ENCODE assay signal across 8 mouse cellular contexts in genomic region chr8:84663483-84664327, GRCm38 (mm10). TPM values are rescaled to one million over a fixed set of nuclear protein-coding genes. Genes with fewer than 3 reads are reported as not detected.
DNase-seq lines count a peak whose midpoint lies in the region; ATAC-seq and TF ChIP-seq lines count a peak whose summit lies in the region.

No protein-coding gene starts in this region.

- H3K27me3 ChIP-seq in hindbrain, postnatal 0 days (ENCODE audit: insufficient read depth, low read length), result no peaks in the 10 kb centered on the region
- H3K27me3 ChIP-seq in megakaryocyte, embryonic 14.5 days (replicated peaks), result no peaks in the 10 kb centered on the region

- no peaks in the 10 kb centered on the region for H3K36me3 ChIP-seq in hindbrain, postnatal 0 days (ENCODE audit: insufficient read depth, low read length)
- peaks cover 17% of the 10 kb centered on the region for H3K36me3 ChIP-seq in megakaryocyte, embryonic 14.5 days (replicated peaks; ENCODE audit: low read length)

- H3K9ac ChIP-seq in hindbrain, postnatal 0 days (replicated peaks; ENCODE audit: low read length), result peak overlapping the region; percentile 62

- peak overlapping the region; percentile 67 for H3K4me2 ChIP-seq in hindbrain, postnatal 0 days (ENCODE audit: low read depth, low read length)

- H3K4me1 ChIP-seq in hindbrain, postnatal 0 days (ENCODE audit: insufficient read depth, low read length), result peaks cover 10% of the 10 kb centered on the region
- H3K4me1 ChIP-seq in megakaryocyte, embryonic 14.5 days, result peaks cover 61% of the 10 kb centered on the region

- DNase-seq in WW6 (ENCODE audit: low read depth, low spot score), result peak; percentile 98
- peak; percentile 90 to 96 for DNase-seq in cerebellum, postnatal 4 days (ENCODE audit: low spot score in 2 of 2)
- DNase-seq in gastrocnemius, adult 18-20 months (ENCODE audit: low spot score), result peak; percentile 99
- peak; percentile 98 for DNase-seq in hindbrain, postnatal 0 days (ENCODE audit: low spot score)
- DNase-seq in left cerebral cortex, adult 8-10 months (ENCODE audit: low spot score in 2 of 2), result peak; percentile 92 to 96
- DNase-seq in right cerebral cortex, postnatal 10 days (ENCODE audit: low spot score in 2 of 2), result peak; percentile 97 to 98
- peak; percentile 95 for DNase-seq in urinary bladder, postnatal 25 days (ENCODE audit: low spot score)

- 3% methylated on average over 43 of the region's 43 CpGs for WGBS in hindbrain, postnatal 0 days

- ATAC-seq in hindbrain, postnatal 0 days, result peak; percentile 86

- H3K9me3 ChIP-seq in hindbrain, postnatal 0 days (ENCODE audit: low read length), result no peaks in the 10 kb centered on the region
- H3K9me3 ChIP-seq in megakaryocyte, embryonic 14.5 days, result no peaks in the 10 kb centered on the region

- peak overlapping the region; percentile 85 for H3K27ac ChIP-seq in hindbrain, postnatal 0 days

- no peak for TF ChIP-seq CTCF in hindbrain, postnatal 0 days (IDR thresholded peaks at IDR 0.05; ENCODE audit: low read depth)

- H3K4me3 ChIP-seq in hindbrain, postnatal 0 days (ENCODE audit: low read length), result peak overlapping the region; percentile 51
- H3K4me3 ChIP-seq in megakaryocyte, embryonic 14.5 days (replicated peaks), result peak overlapping the region; percentile 100

RNA-seq across cellular contexts. Expression of gene Ier2, which starts 1.1 kb away (rescaled TPM):
- total RNA-seq in gastrocnemius, adult 18-20 months (2021), result 1 to 10 TPM; 4.7 to 8.3 TPM
- 12.5 and 13.3 TPM in 2 replicates for total RNA-seq in hindbrain, postnatal 0 days (2014; rRNA removed)
- polyA plus RNA-seq in hindbrain, postnatal 0 days (2015; fragmentation: Nextera tagmentation; extraction: Ambion mirVana), result 20.9 TPM in 2 replicates
- 10 to 100 TPM in 2 of 4 experiments, 1 to 10 TPM in 2; 5.9 to 15.8 (median 8.9) TPM for total RNA-seq in left cerebral cortex, adult 8-10 months (2022)
- polyA plus RNA-seq in megakaryocyte, embryonic 14.5 days (2012; ENCODE audit: insufficient read depth, low replicate concordance), result 106 and 333 TPM in 2 replicates

RNA-seq across cellular contexts. Expression of gene Trmt1, which starts 22.4 kb away (rescaled TPM):
- 10 to 100 TPM; 47.0 to 51.4 TPM for total RNA-seq in gastrocnemius, adult 18-20 months (2021)
- total RNA-seq in hindbrain, postnatal 0 days (2014; rRNA removed), result 69.5 and 93.3 TPM in 2 replicates
- polyA plus RNA-seq in hindbrain, postnatal 0 days (2015; fragmentation: Nextera tagmentation; extraction: Ambion mirVana), result 71.2 and 79.2 TPM in 2 replicates
- total RNA-seq in left cerebral cortex, adult 8-10 months (2022), result 100 to 1,000 TPM; 101 to 105 (median 103) TPM
- polyA plus RNA-seq in megakaryocyte, embryonic 14.5 days (2012; ENCODE audit: insufficient read depth, low replicate concordance), result 107 and 120 TPM in 2 replicates

RNA-seq across cellular contexts. Expression of gene Nacc1, which starts 24.0 kb away (rescaled TPM):
- 10 to 100 TPM; 19.3 to 22.8 TPM for total RNA-seq in gastrocnemius, adult 18-20 months (2021)
- total RNA-seq in hindbrain, postnatal 0 days (2014; rRNA removed), result 110 and 129 TPM in 2 replicates
- 13.8 and 14.9 TPM in 2 replicates for polyA plus RNA-seq in hindbrain, postnatal 0 days (2015; fragmentation: Nextera tagmentation; extraction: Ambion mirVana)
- total RNA-seq in left cerebral cortex, adult 8-10 months (2022), result 10 to 100 TPM; 88.5 to 97.6 (median 93.9) TPM
- 144 and 266 TPM in 2 replicates for polyA plus RNA-seq in megakaryocyte, embryonic 14.5 days (2012; ENCODE audit: insufficient read depth, low replicate concordance)

RNA-seq across cellular contexts. Expression of gene Lyl1, which starts 37.6 kb away (rescaled TPM):
- total RNA-seq in gastrocnemius, adult 18-20 months (2021), result 1 to 10 TPM in 1 of 2 experiments, under 1 TPM in 1; 0.73 to 1.6 TPM
- 1.7 and 7.8 TPM in 2 replicates for total RNA-seq in hindbrain, postnatal 0 days (2014; rRNA removed)
- 2.0 and 2.3 TPM in 2 replicates for polyA plus RNA-seq in hindbrain, postnatal 0 days (2015; fragmentation: Nextera tagmentation; extraction: Ambion mirVana)
- total RNA-seq in left cerebral cortex, adult 8-10 months (2022), result 1 to 10 TPM; 2.2 to 4.5 (median 3.4) TPM
- 347 and 510 TPM in 2 replicates for polyA plus RNA-seq in megakaryocyte, embryonic 14.5 days (2012; ENCODE audit: insufficient read depth, low replicate concordance)

RNA-seq across cellular contexts. Expression of gene G430095P16Rik, which starts 59.1 kb away (rescaled TPM):
- total RNA-seq in gastrocnemius, adult 18-20 months (2021), result under 1 TPM; 0.34 to 0.45 TPM
- total RNA-seq in hindbrain, postnatal 0 days (2014; rRNA removed), result 1.2 TPM in 1 of 2 replicates, not detected in the other
- polyA plus RNA-seq in hindbrain, postnatal 0 days (2015; fragmentation: Nextera tagmentation; extraction: Ambion mirVana), result 1.1 and 1.7 TPM in 2 replicates
- under 1 TPM in 1 of 4 experiments, not detected in 3; 0.55 TPM for total RNA-seq in left cerebral cortex, adult 8-10 months (2022)
- 2.7 and 19.7 TPM in 2 replicates for polyA plus RNA-seq in megakaryocyte, embryonic 14.5 days (2012; ENCODE audit: insufficient read depth, low replicate concordance)

Comparison
In these comparisons a context has a peak if more than half of its experiments do, and no peak if none do; other contexts are left out.
1. Peak in every context shown above with its lines: DNase-seq, ATAC-seq, H3K4me3 ChIP-seq and H3K27ac ChIP-seq.